ENCODE assay signal across 8 mouse cellular contexts in genomic region chr6:149409845-149410244, GRCm38 (mm10). TPM values are rescaled to one million over a fixed set of nuclear protein-coding genes. Genes with fewer than 3 reads are reported as not detected.
A peak's percentile ranks its signal among the peaks of the same experiment; 100 is the strongest.
DNase-seq lines count a peak whose midpoint lies in the region; ATAC-seq lines count a peak whose summit lies in the region.

No protein-coding gene starts in this region.

- H3K4me2 ChIP-seq in forebrain, embryonic 12.5 days: peak overlapping the region; percentile 59
- H3K4me2 ChIP-seq in liver, embryonic 15.5 days: peak overlapping the region; percentile 87

- peak overlapping the region; percentile 89; the same call in 1 of the 2 replicates for H3K27ac ChIP-seq in forebrain, embryonic 12.5 days
- no peak overlapping the region for H3K27ac ChIP-seq in liver, embryonic 15.5 days (replicated peaks)

- no peak for ATAC-seq in forebrain, embryonic 12.5 days (ENCODE audit: low FRiP score)
- ATAC-seq in liver, embryonic 15.5 days (ENCODE audit: insufficient read depth): no peak

- 5% methylated on average over 4 of the region's 4 CpGs for WGBS in forebrain, embryonic 12.5 days
- 20% methylated on average over 4 of the region's 4 CpGs for WGBS in liver, embryonic 15.5 days (ENCODE audit: insufficient replicate concordance)

- H3K4me3 ChIP-seq in forebrain, embryonic 12.5 days (replicated peaks): peak overlapping the region; percentile 79
- H3K4me3 ChIP-seq in liver, embryonic 15.5 days (replicated peaks): peak overlapping the region; percentile 64

- H3K9me3 ChIP-seq in forebrain, embryonic 12.5 days: no peaks in the 10 kb centered on the region
- H3K9me3 ChIP-seq in liver, embryonic 15.5 days (replicated peaks): no peaks in the 10 kb centered on the region

- no peaks in the 10 kb centered on the region for H3K27me3 ChIP-seq in forebrain, embryonic 12.5 days
- peaks cover 17% of the 10 kb centered on the region for H3K27me3 ChIP-seq in liver, embryonic 15.5 days

- H3K4me1 ChIP-seq in forebrain, embryonic 12.5 days: peaks cover 6% of the 10 kb centered on the region; the same call in 1 of the 2 replicates
- peaks cover 12% of the 10 kb centered on the region for H3K4me1 ChIP-seq in liver, embryonic 15.5 days (replicated peaks)

- H3K9ac ChIP-seq in forebrain, embryonic 12.5 days: peak overlapping the region; percentile 75
- 0 out of 2 replicates have a peak overlapping the region, but pooled peaks have one; percentile 47 for H3K9ac ChIP-seq in liver, embryonic 15.5 days

- H3K36me3 ChIP-seq in forebrain, embryonic 12.5 days (replicated peaks): no peaks in the 10 kb centered on the region
- H3K36me3 ChIP-seq in liver, embryonic 15.5 days (replicated peaks): no peaks in the 10 kb centered on the region

- DNase-seq in frontal cortex, postnatal 36 days (ENCODE audit: low spot score in 2 of 2): peak; percentile 10 to 26
- no peak for DNase-seq in frontal cortex, postnatal 14 days (ENCODE audit: low spot score in 2 of 2)
- peak; percentile 70 for DNase-seq in A20 (ENCODE audit: low read depth, low spot score)
- no peak for DNase-seq in right cerebral cortex, adult 18-20 months
- no peak for DNase-seq in spleen, adult 12 weeks (ENCODE audit: low spot score)
- no peak for DNase-seq in adrenal gland, postnatal 4 days (ENCODE audit: low spot score in 2 of 2)

RNA-seq across cellular contexts. Expression of gene Bicd1, which starts 1.2 kb away (rescaled TPM):
- 28.1 and 33.3 TPM in 2 replicates for polyA plus RNA-seq in forebrain, embryonic 12.5 days (2016; fragmentation: Nextera tagmentation; extraction: Ambion mirVana)
- 0.51 and 0.54 TPM in 2 replicates for polyA plus RNA-seq in liver, embryonic 15.5 days (2015; fragmentation: Nextera tagmentation; extraction: Ambion mirVana)
- 10 to 100 TPM in 1 of 2 experiments, 1 to 10 TPM in 1; 7.9 to 10.3 TPM for total RNA-seq in adrenal gland, postnatal 4 days (2021)

Comparison
In these comparisons a context has a peak if more than half of its experiments do, and no peak if none do; other contexts are left out.
1. DNase-seq: peak in frontal cortex, postnatal 36 days (2 of 2) and A20 (single experiment); none in frontal cortex, postnatal 14 days (0 of 2), right cerebral cortex, adult 18-20 months (single experiment), spleen, adult 12 weeks (single experiment) and adrenal gland, postnatal 4 days (0 of 2).
2. RNA of gene Bicd1, which starts 1.2 kb away (polyA plus RNA-seq): 28.1 to 33.3 TPM in forebrain, embryonic 12.5 days; 0.51 to 0.54 TPM in liver, embryonic 15.5 days; every median in the first group is over 10 times any median in the second.